In genomic region chr3:100759091-100759941, GRCm38 (mm10) we compare ENCODE assay signal across 31 mouse cellular contexts.
DNase-seq lines count a peak whose midpoint lies in the region; ATAC-seq and TF ChIP-seq lines count a peak whose summit lies in the region.
"Had no signal": no experiment of that assay in that cellular context is flagged by ENCODE, and none has a peak within 500 bp of the region (broad histone marks: within the 10 kb centered on the region; RNA-seq: fewer than 3 reads in every experiment).

No protein-coding gene starts in this region.

- H3K36me3 ChIP-seq in liver, embryonic 13.5 days, result no peaks in the 10 kb centered on the region
- H3K36me3 ChIP-seq in liver, postnatal 0 days (replicated peaks; ENCODE audit: insufficient read depth, low read length), result no peaks in the 10 kb centered on the region
- no peaks in the 10 kb centered on the region for H3K36me3 ChIP-seq in G1E (replicated peaks)
- H3K36me3 ChIP-seq: embryonic facial prominence, embryonic 10.5 days; embryonic facial prominence, embryonic 13.5 days; forebrain, embryonic 12.5 days; forebrain, embryonic 15.5 days; heart, embryonic 12.5 days; heart, embryonic 15.5 days; hindbrain, embryonic 10.5 days; hindbrain, embryonic 13.5 days had no signal

- no peak overlapping the region for H3K27ac ChIP-seq in liver, embryonic 13.5 days
- H3K27ac ChIP-seq in liver, postnatal 0 days (ENCODE audit: low read depth), result no peak overlapping the region
- H3K27ac ChIP-seq in cerebellum, adult 2 months (ENCODE audit: insufficient read depth, low read length), result no peak overlapping the region
- H3K27ac ChIP-seq: embryonic facial prominence, embryonic 10.5 days; embryonic facial prominence, embryonic 13.5 days; forebrain, embryonic 12.5 days; forebrain, embryonic 15.5 days; heart, embryonic 15.5 days; hindbrain, embryonic 10.5 days; hindbrain, embryonic 13.5 days had no signal

- no peak overlapping the region for H3K9ac ChIP-seq in liver, embryonic 13.5 days
- H3K9ac ChIP-seq in liver, postnatal 0 days (replicated peaks), result no peak overlapping the region
- H3K9ac ChIP-seq: embryonic facial prominence, embryonic 13.5 days; forebrain, embryonic 12.5 days; forebrain, embryonic 15.5 days; heart, embryonic 12.5 days; heart, embryonic 15.5 days; hindbrain, embryonic 13.5 days had no signal

- no peak for TF ChIP-seq POLR2A in cerebellum, adult 2 months (IDR thresholded peaks at IDR 0.05; ENCODE audit: borderline replicate concordance, insufficient read depth, low read length)

- no peak for TF ChIP-seq EP300 in liver, postnatal 0 days (IDR thresholded peaks at IDR 0.05; ENCODE audit: low read depth)

- H3K4me3 ChIP-seq in liver, embryonic 13.5 days (replicated peaks), result no peak overlapping the region
- no peak overlapping the region for H3K4me3 ChIP-seq in liver, postnatal 0 days (ENCODE audit: low read depth, low read length)
- no peak overlapping the region for H3K4me3 ChIP-seq in G1E (ENCODE audit: low read depth, low read length)
- no peak overlapping the region for H3K4me3 ChIP-seq in cerebellum, adult 2 months (replicated peaks; ENCODE audit: insufficient read depth, low read depth, low read length)
- H3K4me3 ChIP-seq: embryonic facial prominence, embryonic 10.5 days; embryonic facial prominence, embryonic 13.5 days; erythroblast, embryonic 14.5 days; forebrain, embryonic 12.5 days; forebrain, embryonic 15.5 days; heart, embryonic 12.5 days; heart, embryonic 15.5 days; hindbrain, embryonic 10.5 days; hindbrain, embryonic 13.5 days had no signal

- peak; percentile 54; the same call in 1 of the 2 replicates for ATAC-seq in liver, embryonic 13.5 days (ENCODE audit: low read depth)
- no peak for ATAC-seq in liver, postnatal 0 days
- ATAC-seq in G1E (ENCODE audit: extremely low read depth, insufficient number of reproducible peaks, low FRiP score, poor library complexity, severe bottlenecking), result peak; percentile 45
- ATAC-seq in megakaryocyte-erythroid progenitor cell, adult 5-6 weeks (replicated peaks; ENCODE audit: low FRiP score, low TSS enrichment, poor library complexity, severe bottlenecking), result peak; percentile 73
- ATAC-seq: forebrain, embryonic 15.5 days; hindbrain, embryonic 16.5 days; Patski had no signal

- peaks cover 5% of the 10 kb centered on the region; the same call in 1 of the 2 replicates for H3K4me1 ChIP-seq in liver, embryonic 13.5 days (replicated peaks)
- no peaks in the 10 kb centered on the region for H3K4me1 ChIP-seq in liver, postnatal 0 days (ENCODE audit: insufficient read depth)
- peaks cover 8% of the 10 kb centered on the region; the same call in 1 of the 2 replicates for H3K4me1 ChIP-seq in G1E (ENCODE audit: insufficient read depth, low read depth, low read length)
- no peaks in the 10 kb centered on the region for H3K4me1 ChIP-seq in cerebellum, adult 2 months (ENCODE audit: control insufficient read depth, insufficient read depth, low read length)
- H3K4me1 ChIP-seq: embryonic facial prominence, embryonic 10.5 days; embryonic facial prominence, embryonic 13.5 days; forebrain, embryonic 15.5 days; heart, embryonic 12.5 days; heart, embryonic 15.5 days; hindbrain, embryonic 13.5 days had no signal

- H3K27me3 ChIP-seq in liver, embryonic 13.5 days, result no peaks in the 10 kb centered on the region
- H3K27me3 ChIP-seq in liver, postnatal 0 days (ENCODE audit: insufficient read depth, low read length), result no peaks in the 10 kb centered on the region
- 0 out of 2 replicates have a peak, but pooled peaks cover 6% of the 10 kb centered on the region for H3K27me3 ChIP-seq in G1E (ENCODE audit: insufficient read depth, low read length)
- no peaks in the 10 kb centered on the region for H3K27me3 ChIP-seq in cerebellum, adult 2 months (ENCODE audit: control insufficient read depth, insufficient read depth, low read length)
- H3K27me3 ChIP-seq: CH12.LX; embryonic facial prominence, embryonic 13.5 days; forebrain, embryonic 12.5 days; forebrain, embryonic 15.5 days; heart, embryonic 12.5 days; heart, embryonic 15.5 days; hindbrain, embryonic 13.5 days had no signal

- no peak for TF ChIP-seq CTCF in liver, postnatal 0 days (IDR thresholded peaks at IDR 0.05; ENCODE audit: low read depth)
- TF ChIP-seq CTCF in G1E (IDR thresholded peaks at IDR 0.05; ENCODE audit: low read depth, low read length), result no peak
- TF ChIP-seq CTCF in cerebellum, adult 2 months (IDR thresholded peaks at IDR 0.05; ENCODE audit: borderline replicate concordance, insufficient read depth, low read depth, low read length), result no peak

- H3K4me2 ChIP-seq in liver, embryonic 13.5 days, result no peak overlapping the region
- H3K4me2 ChIP-seq in liver, postnatal 0 days (ENCODE audit: low read depth, low read length), result no peak overlapping the region
- H3K4me2 ChIP-seq: embryonic facial prominence, embryonic 13.5 days; forebrain, embryonic 12.5 days; forebrain, embryonic 15.5 days; heart, embryonic 12.5 days; heart, embryonic 15.5 days; hindbrain, embryonic 13.5 days had no signal

- WGBS in liver, embryonic 13.5 days (ENCODE audit: insufficient replicate concordance), result 52% methylated on average over 3 of the region's 3 CpGs
- 70% methylated on average over 3 of the region's 3 CpGs for WGBS in liver, postnatal 0 days (ENCODE audit: insufficient replicate concordance)
- 70% methylated on average over 3 of the region's 3 CpGs for WGBS in cerebellum, adult 2 months

- no peaks in the 10 kb centered on the region for H3K9me3 ChIP-seq in liver, embryonic 13.5 days (replicated peaks)
- no peaks in the 10 kb centered on the region for H3K9me3 ChIP-seq in liver, postnatal 0 days (ENCODE audit: low read length)
- H3K9me3 ChIP-seq in G1E (replicated peaks), result no peaks in the 10 kb centered on the region
- H3K9me3 ChIP-seq: embryonic facial prominence, embryonic 10.5 days; embryonic facial prominence, embryonic 13.5 days; forebrain, embryonic 12.5 days; forebrain, embryonic 15.5 days; heart, embryonic 12.5 days; heart, embryonic 15.5 days; hindbrain, embryonic 10.5 days; hindbrain, embryonic 13.5 days had no signal

- no peak for DNase-seq in liver, embryonic 13.5 days
- DNase-seq in liver, postnatal 0 days, result no peak
- no peak for DNase-seq in G1E (ENCODE audit: low spot score)
- DNase-seq in Muller cell, postnatal 12 days (ENCODE audit: inconsistent ontology term), result peak; percentile 67
- no peak for DNase-seq in cerebellum, adult 2 months
- DNase-seq in gastrocnemius, postnatal 10 days, result no peak
- DNase-seq in spleen, postnatal 14 days (ENCODE audit: low spot score in 2 of 2), result no peak
- DNase-seq: adrenal gland, postnatal 10 days; adrenal gland, postnatal 36 days; B cell, adult 2 months; cerebellum, adult 11 months; cerebellum, adult 8-10 months; cerebellum, postnatal 10 days; cerebellum, postnatal 36 days; embryo, embryonic 11 days; gastrocnemius, postnatal 36 days; heart, postnatal 10 days; heart, postnatal 36 days had no signal
